Mouse (Mus musculus) cerebellum, postnatal 25 days (tissue): ENCODE data around the gene Afmid.

Experiments used
- DNase-seq, 2 experiments: peaks; one replicate each; pipeline ENCODE4 v3.0.0; 2021; ENCODE audit warnings: mixed read lengths in 2 of 2

Gene Afmid

GRCm38 (mm10) chr11:117855360-117855759 is 29.6 kb downstream of the Afmid start:
- no peak for DNase-seq

- DNase-seq, result no peak
Observed at GRCm38 (mm10) chr11:117855975-117856374, 30.3 kb downstream of the Afmid start.

GRCm38 (mm10) chr11:117857462-117857861 is 31.7 kb downstream of the Afmid start:
- DNase-seq, result no peak

GRCm38 (mm10) chr11:117858392-117858791 is 32.7 kb downstream of the Afmid start:
- no peak for DNase-seq

- DNase-seq, result no peak
Observed at GRCm38 (mm10) chr11:117860601-117861000, 34.9 kb downstream of the Afmid start, which contains the start of gene Tmem235. Gene Tmem235, plus strand, starts transcription at chr11:117860752.

GRCm38 (mm10) chr11:117863174-117863856 is 37.6 kb downstream of the Afmid start:
- DNase-seq, result no peak

GRCm38 (mm10) chr11:117864805-117865204 is 39.1 kb downstream of the Afmid start:
- no peak for DNase-seq

GRCm38 (mm10) chr11:117865988-117866387 is 40.3 kb downstream of the Afmid start:
- no peak for DNase-seq

- DNase-seq, result peak; percentile 87 to 88
Observed at GRCm38 (mm10) chr11:117870688-117871365, 45.1 kb downstream of the Afmid start.

GRCm38 (mm10) chr11:117871376-117871775 is 45.7 kb downstream of the Afmid start:
- DNase-seq, result no peak

GRCm38 (mm10) chr11:117871911-117872584 is 46.3 kb downstream of the Afmid start:
- DNase-seq, result no peak

- DNase-seq, result peak; percentile 85 to 91
Observed at GRCm38 (mm10) chr11:117872861-117873608, 47.3 kb downstream of the Afmid start, which contains the start of gene Tha1. Gene Tha1, minus strand, starts transcription at chr11:117873481.

- DNase-seq, result no peak
Observed at GRCm38 (mm10) chr11:117874419-117874818, 48.7 kb downstream of the Afmid start.

GRCm38 (mm10) chr11:117875681-117876080 is 50.0 kb downstream of the Afmid start:
- DNase-seq, result no peak

- DNase-seq, result peak; percentile 41 to 58
Observed at GRCm38 (mm10) chr11:117877917-117878745, 52.4 kb downstream of the Afmid start.

GRCm38 (mm10) chr11:117878892-117879291 is 53.2 kb downstream of the Afmid start:
- DNase-seq, result no peak

GRCm38 (mm10) chr11:117879676-117880075 is 54.0 kb downstream of the Afmid start:
- DNase-seq, result peak in 1 of 2 experiments; percentile 38

- peak; percentile 60 to 66 for DNase-seq
Observed at GRCm38 (mm10) chr11:117880336-117880976, 54.7 kb downstream of the Afmid start.

- DNase-seq, result no peak
Observed at GRCm38 (mm10) chr11:117880977-117881358, 55.2 kb downstream of the Afmid start.

GRCm38 (mm10) chr11:117881787-117882186 is 56.1 kb downstream of the Afmid start:
- no peak for DNase-seq

GRCm38 (mm10) chr11:117882208-117882607 is 56.5 kb downstream of the Afmid start:
- peak in 1 of 2 experiments; percentile 33 for DNase-seq
